Mouse (Mus musculus) small intestine, adult 2 months (tissue): ENCODE measurements around the gene 2300002M23Rik.

ENCODE experiments used
- CTCF ChIP-seq: fragments of 200-500 bp; IDR thresholded peaks from 2 replicates; pipeline ENCODE4 v1.5.1; 2012; ENCODE audit warnings: low read depth, mild to moderate bottlenecking, control low read depth, inconsistent platforms, low read length, moderate library complexity, mixed read lengths; ENCODE audit not compliant: insufficient replicate concordance, insufficient read length; ENCODE audit errors: extremely low read depth
- POLR2A ChIP-seq: fragments of 200-500 bp; IDR thresholded peaks from 2 replicates; pipeline ENCODE4 v1.6.1; 2012; ENCODE audit warnings: low read depth, mild to moderate bottlenecking, control low read depth, inconsistent platforms, low read length, moderate library complexity

GRCm38 (mm10) chr17:35590410-35591218, 23.4 kb downstream of the 2300002M23Rik start:
- peak; percentile 93 for TF ChIP-seq CTCF
- no peak for TF ChIP-seq POLR2A
